Mouse (Mus musculus): ENCODE data around the gene Abca9. TPM values are rescaled to one million over a fixed set of nuclear protein-coding genes. Genes with fewer than 3 reads are reported as not detected.

Gene Abca9
- total RNA-seq (2018; cell fraction: chromatin; rRNA removed), result 10 to 100 TPM in 4 of 26 experiments, 1 to 10 TPM in 17, under 1 TPM in 5; 0.21 to 11.4 (median 3.8) TPM
- 1 to 10 TPM; 1.0 to 6.6 (median 3.5) TPM for total RNA-seq (2018; cell fraction: cytosol; rRNA removed)
- total RNA-seq (2018; cell fraction: nucleus; rRNA removed), result 10 to 100 TPM in 1 of 26 experiments, 1 to 10 TPM in 23, under 1 TPM in 2; 0.69 to 10.3 (median 3.5) TPM
- 2.6 to 5.1 TPM (median 4.1 TPM) in 3 replicates for polyA plus RNA-seq (2018)

DNA sequence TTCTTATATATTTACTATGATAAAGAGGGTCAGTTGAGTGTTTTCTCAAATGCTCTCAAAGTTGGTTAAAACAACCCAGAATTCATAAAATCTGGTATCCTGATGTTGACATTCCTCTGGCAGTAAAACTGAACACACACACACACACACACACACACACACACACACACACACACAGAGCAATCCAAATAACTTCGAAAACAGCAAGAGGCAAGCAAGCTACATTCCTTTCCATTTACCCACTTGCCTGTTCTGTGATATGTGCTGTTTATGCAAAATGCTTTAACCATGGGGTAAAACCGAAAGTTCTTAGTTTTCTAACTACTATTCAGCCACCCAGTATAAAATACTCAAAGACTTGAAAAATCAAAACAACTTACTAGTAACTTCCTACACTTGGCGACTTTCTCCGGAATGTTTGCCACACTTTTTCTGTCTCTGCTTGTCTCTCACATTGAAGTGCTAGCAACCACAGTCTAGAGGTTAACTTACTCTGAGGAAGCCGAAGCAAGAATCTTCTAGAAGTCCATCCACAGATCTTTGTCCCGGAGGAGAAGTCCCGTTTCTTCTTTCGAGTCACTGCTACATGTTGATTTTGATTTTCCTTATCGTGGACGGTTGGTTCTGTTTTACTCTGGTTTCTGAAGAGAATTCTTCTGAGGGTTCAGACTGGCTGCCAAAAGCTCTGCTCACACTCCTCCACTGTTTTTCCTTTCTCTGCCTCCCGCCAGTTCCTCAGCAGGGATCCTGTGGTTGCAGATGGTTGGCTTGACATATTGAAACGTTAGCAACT, at the start of gene Abca9:
Gene Abca9 (minus strand): TSS at position 738 of the 793 bp plus-strand sequence.
- WGBS (ENCODE audit: missing documents), result 52% methylated on average over 11 of the region's 12 CpGs
- no peaks in the 10 kb centered on the region for H3K36me3 ChIP-seq (ENCODE audit: inconsistent target)
- peak within 1 kb of the TSS; percentile 0; the same call in 1 of the 2 replicates for H3K4me3 ChIP-seq (ENCODE audit: inconsistent target)
- no peaks in the 10 kb centered on the region for H3K79me2 ChIP-seq (ENCODE audit: inconsistent target)
- H3K27ac ChIP-seq, result 0 out of 2 replicates have a peak within 1 kb of the TSS, but pooled peaks have one; percentile 0

DNA sequence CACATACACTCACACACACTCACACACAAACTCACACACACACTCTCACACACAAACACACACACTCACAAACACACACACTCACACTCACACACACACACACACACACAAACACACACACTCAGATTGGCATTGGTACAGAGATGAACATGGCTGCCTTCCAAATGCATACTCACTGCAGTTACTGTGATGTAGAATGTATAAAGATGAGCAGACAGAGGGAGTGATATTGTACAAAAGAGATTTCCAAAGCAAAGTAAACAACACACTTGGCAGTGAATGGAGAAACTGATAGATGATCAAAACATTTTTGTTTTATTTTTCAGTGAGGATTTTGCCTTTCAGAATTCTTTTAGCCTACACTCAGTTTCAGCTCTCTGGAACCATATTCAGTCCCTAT, 49.1 kb upstream of the Abca9 start:
- no peaks in the 10 kb centered on the region for H3K36me3 ChIP-seq (ENCODE audit: inconsistent target)
- H3K4me3 ChIP-seq (ENCODE audit: inconsistent target), result no peak overlapping the region
- H3K79me2 ChIP-seq (ENCODE audit: inconsistent target), result no peaks in the 10 kb centered on the region
- no peak overlapping the region for H3K27ac ChIP-seq

DNA sequence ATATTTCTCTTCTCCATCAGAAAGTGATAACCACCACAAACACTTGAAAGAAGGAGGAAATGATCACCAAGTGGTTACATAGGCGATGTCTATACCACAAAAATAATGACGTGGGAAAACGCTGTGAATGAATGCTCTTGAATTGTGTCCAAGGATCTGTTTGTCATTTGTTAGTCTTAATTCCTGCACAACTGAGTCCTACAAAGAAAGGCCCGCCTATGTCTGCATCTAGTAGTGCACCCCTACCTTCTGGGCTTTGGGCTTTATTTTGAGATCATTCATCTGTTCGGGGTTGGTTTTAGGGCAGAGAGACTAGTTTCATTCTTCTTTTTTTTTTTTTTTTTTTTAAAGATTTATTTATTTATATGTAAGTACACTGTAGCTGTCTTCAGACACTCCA, 35.9 kb upstream of the Abca9 start:
- H3K79me2 ChIP-seq (ENCODE audit: inconsistent target), result no peaks in the 10 kb centered on the region
- WGBS (ENCODE audit: missing documents), result 72% methylated on average over 4 of the region's 5 CpGs
- no peak overlapping the region for H3K4me3 ChIP-seq (ENCODE audit: inconsistent target)
- H3K36me3 ChIP-seq (ENCODE audit: inconsistent target), result no peaks in the 10 kb centered on the region
- no peak overlapping the region for H3K27ac ChIP-seq

DNA sequence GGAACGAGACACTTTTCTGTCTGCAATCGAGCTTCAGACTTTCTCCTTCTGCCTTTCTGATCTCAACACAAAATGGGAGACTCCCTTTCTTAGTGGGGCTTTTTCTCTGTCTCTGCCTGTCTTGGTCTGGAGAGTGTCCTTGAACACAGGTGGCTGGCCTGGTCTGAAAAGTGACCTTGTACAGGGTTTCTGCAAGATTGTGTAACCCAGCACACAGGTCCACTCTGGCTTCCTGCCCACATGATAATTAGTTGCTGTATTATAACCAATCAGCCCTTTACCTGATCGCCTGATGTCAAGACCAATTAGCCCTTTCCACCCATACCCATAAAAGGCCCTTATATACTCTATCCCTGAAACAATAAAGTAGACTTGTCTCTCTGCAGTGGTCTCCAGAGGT, 30.9 kb upstream of the Abca9 start:
- Histone ChIP-seq H3K36me3 (ENCODE audit: inconsistent target) (no peaks in the 10 kb centered on the region), H3K27ac (no peak overlapping the region), H3K79me2 (ENCODE audit: inconsistent target) (no peaks in the 10 kb centered on the region), H3K4me3 (ENCODE audit: inconsistent target) (no peak overlapping the region)
- 96% methylated on average over 3 of the region's 3 CpGs for WGBS (ENCODE audit: missing documents)

DNA sequence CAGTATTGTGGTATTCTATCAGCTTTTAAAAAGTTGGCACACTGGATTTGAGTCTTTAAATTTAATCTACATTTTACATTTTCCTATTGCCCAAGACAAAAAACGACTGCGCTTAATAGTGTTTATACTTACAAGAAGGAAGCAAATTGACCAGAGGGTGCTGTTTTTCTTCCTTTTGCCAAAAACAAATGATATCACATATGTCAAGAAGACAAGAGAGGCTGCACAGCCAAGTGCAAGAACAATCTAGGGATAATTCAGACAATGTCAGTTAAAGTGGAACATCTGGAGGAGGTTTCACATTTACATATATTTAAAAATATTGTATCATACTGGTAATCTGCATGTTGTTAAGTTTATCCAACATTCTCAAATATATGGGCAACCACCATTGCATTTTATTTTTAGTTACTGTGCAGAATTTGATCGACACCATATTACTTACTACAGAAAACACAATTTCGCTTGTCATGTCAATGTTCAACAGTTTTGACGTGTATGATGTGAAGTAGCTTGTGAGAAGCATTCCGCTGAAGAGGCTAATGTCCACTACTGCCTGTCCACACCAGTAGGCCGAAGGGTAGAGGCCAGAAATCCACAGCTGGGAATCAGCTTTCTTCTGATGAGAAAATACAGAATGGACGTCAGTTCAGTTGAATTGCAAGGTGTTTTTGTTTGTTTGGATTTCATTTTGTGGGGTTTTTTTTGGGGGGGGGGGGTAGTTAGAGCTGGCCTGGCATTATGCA, 28.7 kb upstream of the Abca9 start:
- 94% methylated on average over 8 of the region's 8 CpGs for WGBS (ENCODE audit: missing documents)
- no peaks in the 10 kb centered on the region for H3K36me3 ChIP-seq (ENCODE audit: inconsistent target)

DNA sequence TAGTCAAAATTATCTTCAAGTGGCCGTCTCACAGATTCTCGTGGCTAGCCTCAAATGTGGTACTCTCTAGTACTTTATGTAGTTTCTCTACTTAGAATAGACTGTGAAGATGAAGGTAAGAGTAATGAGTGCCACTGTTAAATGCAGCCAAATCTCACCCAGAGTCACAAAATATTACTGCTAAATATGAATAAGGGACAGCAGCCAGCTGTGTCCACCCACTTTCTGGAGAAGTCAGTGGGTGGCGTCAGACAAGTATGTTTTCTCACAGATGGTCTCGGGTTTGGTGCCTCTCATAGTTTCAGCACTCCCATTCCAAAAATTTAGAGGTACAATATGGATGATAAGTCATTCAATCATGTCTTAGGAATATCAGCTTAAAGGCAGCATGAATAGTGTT, 27.3 kb upstream of the Abca9 start:
- H3K27ac ChIP-seq, result no peak overlapping the region
- H3K4me3 ChIP-seq (ENCODE audit: inconsistent target), result no peak overlapping the region
- no peaks in the 10 kb centered on the region for H3K36me3 ChIP-seq (ENCODE audit: inconsistent target)
- H3K79me2 ChIP-seq (ENCODE audit: inconsistent target), result no peaks in the 10 kb centered on the region
- 90% methylated on average over 4 of the region's 4 CpGs for WGBS (ENCODE audit: missing documents)

More for the DNA sequence above, 28.7 kb upstream of the Abca9 start:
- Histone ChIP-seq H3K79me2 (ENCODE audit: inconsistent target) (no peaks in the 10 kb centered on the region), H3K27ac (no peak overlapping the region), H3K4me3 (ENCODE audit: inconsistent target) (no peak overlapping the region)

DNA sequence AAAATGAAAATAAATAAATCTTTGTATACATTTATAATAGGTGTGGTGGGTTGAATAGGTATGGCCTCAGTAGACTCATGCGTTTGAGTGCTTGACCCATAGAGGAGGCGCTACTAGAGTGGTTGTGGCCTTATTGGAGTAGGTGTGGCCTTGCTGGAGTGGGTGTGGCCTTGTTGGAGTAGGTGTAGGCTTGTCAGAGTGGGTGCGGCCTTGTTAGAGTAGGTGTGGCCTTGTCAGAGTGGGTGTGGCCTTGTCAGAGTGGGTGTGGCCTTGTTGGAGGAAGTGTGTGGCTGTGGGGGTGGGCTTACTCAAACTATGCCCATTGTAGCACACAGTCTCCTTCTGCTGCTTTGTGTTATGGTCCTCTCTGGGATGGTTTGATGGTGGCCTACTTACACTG, 3.2 kb upstream of the Abca9 start:
- H3K36me3 ChIP-seq (ENCODE audit: inconsistent target), result no peaks in the 10 kb centered on the region
- H3K27ac ChIP-seq, result no peak overlapping the region
- H3K4me3 ChIP-seq (ENCODE audit: inconsistent target), result no peak overlapping the region
- no peaks in the 10 kb centered on the region for H3K79me2 ChIP-seq (ENCODE audit: inconsistent target)
- WGBS (ENCODE audit: missing documents), result 97% methylated on average over 3 of the region's 3 CpGs

DNA sequence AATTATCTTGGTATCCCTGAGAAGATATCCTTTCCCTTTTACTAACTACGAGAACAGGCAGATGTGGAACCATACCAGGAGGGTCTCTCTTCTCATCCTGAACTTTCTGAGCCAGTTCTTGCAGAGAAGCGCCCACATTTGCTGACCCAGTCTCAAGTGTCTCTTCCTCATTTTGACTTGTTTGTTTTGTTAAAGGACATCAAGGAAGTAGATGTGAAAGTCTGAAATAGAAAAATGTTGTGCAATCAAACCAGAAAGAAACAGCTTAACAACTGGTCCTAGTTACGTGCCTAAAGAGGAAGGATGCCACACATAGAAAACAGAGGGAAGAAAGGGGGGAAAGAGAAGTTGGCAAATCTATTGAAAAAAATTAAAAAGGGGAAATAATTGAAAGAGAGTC, 2.2 kb downstream of the Abca9 start:
- 0% methylated on average over 3 of the region's 3 CpGs for WGBS (ENCODE audit: missing documents)
- no peaks in the 10 kb centered on the region for H3K79me2 ChIP-seq (ENCODE audit: inconsistent target)
- H3K27ac ChIP-seq, result peak overlapping the region; percentile 76

DNA sequence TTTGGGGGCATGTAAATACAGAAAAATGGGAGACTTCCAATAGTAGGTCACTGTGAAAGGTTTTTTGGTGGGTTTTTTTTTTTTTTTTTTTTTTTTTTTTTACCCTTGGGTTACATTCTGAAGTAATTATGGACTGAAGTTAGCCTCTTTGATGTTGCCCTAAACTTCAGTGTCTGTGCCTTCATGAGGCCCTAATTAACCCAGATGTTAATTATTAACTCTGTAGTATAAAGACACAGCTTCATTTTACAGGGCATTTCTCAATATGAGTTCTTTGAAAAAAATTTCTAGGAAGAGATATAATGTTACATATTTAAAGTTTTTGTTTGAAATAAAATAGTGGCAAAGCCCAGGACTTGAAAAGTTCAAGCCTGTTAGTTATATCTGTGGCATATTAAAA, 2.6 kb downstream of the Abca9 start:
- Histone ChIP-seq H3K27ac (peak overlapping the region; percentile 76), H3K4me3 (ENCODE audit: inconsistent target) (no peak overlapping the region)

More for the DNA sequence above, 2.2 kb downstream of the Abca9 start:
- no peaks in the 10 kb centered on the region for H3K36me3 ChIP-seq (ENCODE audit: inconsistent target)
- H3K4me3 ChIP-seq (ENCODE audit: inconsistent target), result no peak overlapping the region

DNA sequence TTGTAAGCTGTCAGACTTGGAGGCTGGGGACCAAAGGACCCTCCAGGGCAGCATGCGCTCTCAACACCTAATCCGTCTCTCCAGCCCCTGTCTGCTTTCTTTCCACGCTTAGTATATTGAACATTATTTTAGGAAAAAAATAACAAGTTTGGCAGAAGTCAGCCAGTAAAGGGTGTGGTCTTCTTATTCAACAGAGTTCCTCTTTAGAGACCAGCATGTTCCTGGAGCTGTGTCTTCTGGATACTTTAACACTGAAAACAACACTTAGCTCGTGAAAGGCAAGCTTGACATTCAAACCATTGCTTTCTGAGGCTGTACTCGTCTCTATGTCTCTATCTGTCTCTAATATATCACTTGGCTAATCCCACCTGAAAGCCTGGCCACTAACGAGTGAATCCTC, 10.9 kb downstream of the Abca9 start:
- H3K4me3 ChIP-seq (ENCODE audit: inconsistent target), result no peak overlapping the region
- H3K79me2 ChIP-seq (ENCODE audit: inconsistent target), result no peaks in the 10 kb centered on the region
- 69% methylated on average over 6 of the region's 6 CpGs for WGBS (ENCODE audit: missing documents)
- H3K27ac ChIP-seq, result no peak overlapping the region
- H3K36me3 ChIP-seq (ENCODE audit: inconsistent target), result no peaks in the 10 kb centered on the region

More for the DNA sequence above, 2.6 kb downstream of the Abca9 start:
- no peaks in the 10 kb centered on the region for H3K36me3 ChIP-seq (ENCODE audit: inconsistent target)
- no peaks in the 10 kb centered on the region for H3K79me2 ChIP-seq (ENCODE audit: inconsistent target)

DNA sequence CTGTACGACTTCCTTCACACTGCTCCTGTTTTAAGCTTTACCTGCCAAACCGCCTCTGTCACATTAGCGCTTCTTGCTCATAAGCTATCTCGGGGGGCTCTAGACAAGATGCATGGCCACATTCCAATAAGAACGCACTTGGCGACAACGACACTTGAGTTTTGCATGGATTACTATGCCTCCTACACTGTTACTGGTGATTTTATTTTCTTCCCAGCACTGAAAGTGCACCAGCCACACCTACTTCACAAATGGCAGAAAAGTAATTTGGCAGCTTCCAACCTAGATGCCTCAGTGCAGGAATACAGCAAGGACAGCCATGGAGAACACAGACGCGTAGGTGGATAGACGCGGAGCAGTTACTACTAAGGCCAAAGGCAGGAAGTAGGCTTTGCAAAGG, 12.0 kb downstream of the Abca9 start:
- no peak overlapping the region for H3K27ac ChIP-seq
- 95% methylated on average over 11 of the region's 11 CpGs for WGBS (ENCODE audit: missing documents)

DNA sequence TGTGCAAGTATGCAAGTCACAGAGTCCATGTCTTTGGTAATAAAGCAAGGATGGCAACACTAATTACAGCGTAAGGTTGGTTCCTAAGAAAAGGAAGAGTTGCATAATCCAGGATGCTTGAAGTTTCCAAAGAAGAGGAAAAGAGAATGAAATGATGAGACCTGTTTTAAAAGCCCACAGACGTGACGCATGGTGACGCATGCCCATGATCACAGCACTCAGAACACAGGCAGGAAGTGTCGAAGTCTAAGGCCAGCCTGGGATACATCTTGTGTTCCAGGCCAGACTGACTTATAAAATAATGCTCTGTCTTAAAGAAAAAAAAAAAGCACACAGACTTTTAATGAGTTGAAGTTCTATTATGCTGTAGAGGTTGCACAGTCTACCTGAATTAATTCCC, 20.4 kb downstream of the Abca9 start:
- Histone ChIP-seq H3K36me3 (ENCODE audit: inconsistent target) (no peaks in the 10 kb centered on the region), H3K79me2 (ENCODE audit: inconsistent target) (no peaks in the 10 kb centered on the region), H3K4me3 (ENCODE audit: inconsistent target) (no peak overlapping the region), H3K27ac (no peak overlapping the region)
- 76% methylated on average over 5 of the region's 5 CpGs for WGBS (ENCODE audit: missing documents)

More for the DNA sequence above, 12.0 kb downstream of the Abca9 start:
- Histone ChIP-seq H3K4me3 (ENCODE audit: inconsistent target) (no peak overlapping the region), H3K36me3 (ENCODE audit: inconsistent target) (no peaks in the 10 kb centered on the region), H3K79me2 (ENCODE audit: inconsistent target) (no peaks in the 10 kb centered on the region)

DNA sequence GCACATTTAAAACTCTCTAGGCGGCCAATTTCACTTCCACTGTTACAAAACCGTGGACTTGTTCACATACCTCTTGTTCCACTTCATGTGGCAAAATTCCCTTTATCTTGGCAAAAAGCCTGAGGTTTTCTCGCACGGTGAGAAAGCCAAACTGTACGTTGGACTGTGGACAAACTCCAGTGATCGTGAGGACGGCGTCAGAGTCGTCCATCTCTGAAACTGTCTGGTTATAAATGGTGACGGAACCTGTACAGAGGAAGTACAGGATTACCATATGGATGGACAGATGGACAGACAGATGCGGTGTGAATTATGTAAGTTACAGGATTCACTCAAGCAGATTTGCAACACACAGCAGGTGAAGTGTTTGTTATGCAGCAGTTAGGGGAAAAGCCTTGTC, 22.6 kb downstream of the Abca9 start:
- Histone ChIP-seq H3K36me3 (ENCODE audit: inconsistent target) (no peaks in the 10 kb centered on the region), H3K4me3 (ENCODE audit: inconsistent target) (no peak overlapping the region), H3K27ac (no peak overlapping the region), H3K79me2 (ENCODE audit: inconsistent target) (no peaks in the 10 kb centered on the region)
- 85% methylated on average over 11 of the region's 11 CpGs for WGBS (ENCODE audit: missing documents)

DNA sequence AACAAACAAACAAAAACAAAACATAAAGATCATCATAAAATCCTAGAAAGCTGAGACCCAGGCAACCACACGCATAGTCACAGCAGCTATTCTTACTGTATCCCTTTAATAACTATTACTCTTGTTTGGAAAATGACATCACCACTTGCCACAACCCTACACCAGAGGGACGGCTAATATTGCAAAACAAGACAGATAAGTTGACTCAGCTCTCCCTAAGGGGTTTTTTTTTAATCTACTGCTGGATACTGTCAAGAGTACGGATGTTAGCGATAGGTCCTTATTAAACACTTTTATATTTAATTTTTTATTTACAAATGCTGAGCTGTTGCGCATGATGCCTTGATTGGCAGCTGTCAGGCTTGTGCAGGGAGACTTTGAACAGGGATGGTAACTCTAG, 37.2 kb downstream of the Abca9 start:
- H3K36me3 ChIP-seq (ENCODE audit: inconsistent target), result no peaks in the 10 kb centered on the region
- no peak overlapping the region for H3K4me3 ChIP-seq (ENCODE audit: inconsistent target)
- no peaks in the 10 kb centered on the region for H3K79me2 ChIP-seq (ENCODE audit: inconsistent target)
- 55% methylated on average over 5 of the region's 5 CpGs for WGBS (ENCODE audit: missing documents)
- H3K27ac ChIP-seq, result peak overlapping the region; percentile 35

DNA sequence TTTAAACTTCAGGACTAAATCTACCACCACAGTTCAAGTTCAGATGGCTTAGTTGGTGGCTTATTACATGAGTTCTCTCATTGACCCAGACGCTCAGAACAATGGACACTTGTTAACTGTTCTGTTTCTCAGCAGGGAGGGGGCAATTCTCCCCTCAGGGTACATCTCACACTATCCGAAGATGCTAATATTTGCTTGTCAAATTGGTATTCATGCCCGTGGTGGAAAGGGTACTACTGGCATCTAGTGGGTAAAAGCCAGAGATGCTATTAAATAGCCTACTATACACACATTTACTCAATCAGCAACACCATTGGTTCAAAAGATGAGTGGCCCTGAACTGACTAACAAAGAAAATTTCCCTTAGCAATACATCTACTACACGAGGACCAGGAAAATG, 56.9 kb downstream of the Abca9 start:
- no peaks in the 10 kb centered on the region for H3K79me2 ChIP-seq (ENCODE audit: inconsistent target)
- no peaks in the 10 kb centered on the region for H3K36me3 ChIP-seq (ENCODE audit: inconsistent target)
- no peak overlapping the region for H3K27ac ChIP-seq
- WGBS (ENCODE audit: missing documents), result 78% methylated on average over 4 of the region's 4 CpGs
- H3K4me3 ChIP-seq (ENCODE audit: inconsistent target), result no peak overlapping the region
